Mouse (Mus musculus): ENCODE data around the gene Arpc5l. TPM values are rescaled to one million over a fixed set of nuclear protein-coding genes. Genes with fewer than 3 reads are reported as not detected.

Gene Arpc5l
- total and polyA plus RNA-seq, 3 experiments: 65.4 to 87.0 TPM; not detected in 1

DNA sequence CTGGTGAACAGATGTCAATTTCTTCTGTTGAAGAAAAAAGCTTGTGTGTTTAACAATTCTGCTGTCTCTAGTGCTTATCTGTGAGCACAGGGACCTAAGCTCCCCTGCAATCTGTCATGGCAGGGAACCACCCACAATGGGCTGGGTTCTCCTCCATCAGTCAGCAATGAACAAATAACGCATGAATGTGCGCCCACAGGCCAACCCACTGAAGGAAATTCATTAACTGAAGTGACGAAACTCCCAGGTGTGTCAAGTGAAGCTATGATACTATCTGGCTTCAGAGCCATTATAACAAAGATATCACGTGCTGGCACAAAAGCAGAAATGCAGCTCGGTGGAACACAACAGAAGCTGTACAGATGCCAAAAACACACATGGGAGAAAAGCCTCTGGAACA lies 35.1 kb upstream of the Arpc5l start:
- H3K4me3 ChIP-seq (ENCODE audit: control insufficient read depth in 1 of 2, insufficient read depth in 1 of 2, low read depth in 2 of 2, low read length in 2 of 2): peak overlapping the region; percentile 5 to 9; a peak in 3 of 4 replicates
- TF ChIP-seq NELFE (IDR thresholded peaks at IDR 0.05; ENCODE audit: low read depth, low read length): 0 out of 2 replicates have a peak, but pooled peaks have one; percentile 22
- TF ChIP-seq TAL1 (IDR thresholded peaks at IDR 0.05; ENCODE audit: low read length): peak; percentile 67
- TF ChIP-seq EP300 (IDR thresholded peaks at IDR 0.05; ENCODE audit: low read depth in 1 of 2, low read length in 2 of 2): peak; percentile 73 to 81
- peak; percentile 33; the same call in 1 of the 2 replicates for TF ChIP-seq HCFC1 (IDR thresholded peaks at IDR 0.05; ENCODE audit: low read depth, low read length)
- peak; percentile 79 for TF ChIP-seq MXI1 (IDR thresholded peaks at IDR 0.05; ENCODE audit: low read depth, low read length)
- TF ChIP-seq ELF1 (IDR thresholded peaks at IDR 0.05; ENCODE audit: low read depth, low read length): no peak
- TF ChIP-seq ZNF384 (IDR thresholded peaks at IDR 0.05; ENCODE audit: low read depth, low read length): no peak
- peak; percentile 81 for TF ChIP-seq USF1 (IDR thresholded peaks at IDR 0.05; ENCODE audit: low read depth, low read length)
- TF ChIP-seq MAX (IDR thresholded peaks at IDR 0.05; ENCODE audit: low read length): peak; percentile 81
- TF ChIP-seq ETS1 (IDR thresholded peaks at IDR 0.05; ENCODE audit: low read depth, low read length): peak; percentile 72
- peak; percentile 83; the same call in 1 of the 2 replicates for TF ChIP-seq SIN3A (IDR thresholded peaks at IDR 0.05; ENCODE audit: low read length)
- TF ChIP-seq GATA1 (IDR thresholded peaks at IDR 0.05; ENCODE audit: low read depth, low read length): peak; percentile 72; the same call in 1 of the 2 replicates
- 0 out of 2 replicates have a peak, but pooled peaks have one; percentile 11 for TF ChIP-seq NRF1 (IDR thresholded peaks at IDR 0.05; ENCODE audit: insufficient read depth, low read depth, low read length, poor library complexity, severe bottlenecking)
- TF ChIP-seq ZKSCAN1 (IDR thresholded peaks at IDR 0.05; ENCODE audit: low read depth, low read length): no peak
- no peak for TF ChIP-seq ZMIZ1 (IDR thresholded peaks at IDR 0.05; ENCODE audit: low read depth, low read length)
- TF ChIP-seq MYC (IDR thresholded peaks at IDR 0.05; ENCODE audit: low read depth, low read length): peak; percentile 59
- TF ChIP-seq MAFK (IDR thresholded peaks at IDR 0.05; ENCODE audit: borderline replicate concordance, low read depth, low read length): no peak; the same call in 1 of the 2 replicates
- TF ChIP-seq UBTF (IDR thresholded peaks at IDR 0.05; ENCODE audit: borderline replicate concordance, insufficient read depth, low read depth, low read length): no peak
- peak; percentile 76 for TF ChIP-seq TCF12 (IDR thresholded peaks at IDR 0.05; ENCODE audit: low read depth, low read length)
- TF ChIP-seq E2F4 (IDR thresholded peaks at IDR 0.05; ENCODE audit: borderline replicate concordance, low read depth, low read length): peak; percentile 28; the same call in 1 of the 2 replicates
- peak; percentile 88 for TF ChIP-seq BHLHE40 (IDR thresholded peaks at IDR 0.05; ENCODE audit: borderline replicate concordance, low read depth, low read length)
- TF ChIP-seq MAZ (IDR thresholded peaks at IDR 0.05; ENCODE audit: low read depth, low read length): no peak
- peak; percentile 60; the same call in 1 of the 2 replicates for TF ChIP-seq RCOR1 (IDR thresholded peaks at IDR 0.05; ENCODE audit: low read depth, low read length)
- H3K79me2 ChIP-seq (ENCODE audit: control insufficient read depth, insufficient read depth, low read length, poor library complexity): no peaks in the 10 kb centered on the region
- no peaks in the 10 kb centered on the region for H3K27me3 ChIP-seq (ENCODE audit: control insufficient read depth in 1 of 2, insufficient read depth in 2 of 2, low read length in 2 of 2)
- peaks cover 4 to 25% of the 10 kb centered on the region in 2 experiments for H3K4me1 ChIP-seq (ENCODE audit: control insufficient read depth in 1 of 2, insufficient read depth in 2 of 2, low read length in 2 of 2)
- H3K36me3 ChIP-seq (ENCODE audit: control insufficient read depth in 1 of 2, insufficient read depth in 2 of 2, low read length in 2 of 2): peaks cover 0 to 16% of the 10 kb centered on the region in 2 experiments; a peak in 2 of 4 replicates
- peak overlapping the region; percentile 31 for H3K27ac ChIP-seq (ENCODE audit: control insufficient read depth, low read depth, low read length)
- H3K9ac ChIP-seq (ENCODE audit: control insufficient read depth, low read depth, low read length, poor library complexity, severe bottlenecking): no peak overlapping the region; the same call in 1 of the 2 replicates
- DNase-seq (ENCODE audit: low read depth, low spot score): peak; percentile 86
- no peaks in the 10 kb centered on the region for H3K9me3 ChIP-seq (replicated peaks; ENCODE audit: insufficient read depth, low read length)
